Mouse (Mus musculus) heart, embryonic 16.5 days (tissue): ENCODE data around the gene Ptpn5. TPM values are rescaled to one million over a fixed set of nuclear protein-coding genes. Genes with fewer than 3 reads are reported as not detected.

Experiments used
- ATAC-seq: fragments of 200-750 bp; cut with Nextera tagmentation; replicated peaks from 2 replicates; pipeline ENCODE4 v1.8.0; 2017; ENCODE audit warnings: moderate number of reproducible peaks; ENCODE audit not compliant: insufficient read depth, low FRiP score; ENCODE audit errors: extremely low read depth
- H3K27ac ChIP-seq: fragments of 300-500 bp; sonication (generic); 2 replicates; pipeline ENCODE4 v1.5.1; 2014; ENCODE audit warnings: mild to moderate bottlenecking, low read length, control low read depth, moderate library complexity
- H3K27me3 ChIP-seq: fragments of 300-500 bp; sonication (generic); 2 replicates; pipeline ENCODE4 v1.6.1; 2014; ENCODE audit warnings: low read length, mixed read lengths; ENCODE audit not compliant: control insufficient read depth, insufficient read depth
- H3K36me3 ChIP-seq: fragments of 300-500 bp; sonication (generic); 2 replicates; pipeline ENCODE4 v1.6.1; 2014; ENCODE audit not compliant: control insufficient read depth, insufficient read depth
- H3K4me1 ChIP-seq: fragments of 300-500 bp; sonication (generic); 2 replicates; pipeline ENCODE4 v1.6.1; 2014; ENCODE audit warnings: low read length, mixed read lengths; ENCODE audit not compliant: control insufficient read depth, insufficient read depth
- H3K4me2 ChIP-seq: fragments of 300-500 bp; sonication (generic); 2 replicates; pipeline ENCODE4 v1.6.1; 2014; ENCODE audit warnings: low read depth, mild to moderate bottlenecking, control low read depth, low read length
- H3K4me3 ChIP-seq: fragments of 300-500 bp; sonication (generic); 2 replicates; pipeline ENCODE4 v1.5.1; 2014; ENCODE audit warnings: mild to moderate bottlenecking, control low read depth, low read length
- H3K9ac ChIP-seq: fragments of 300-500 bp; sonication (generic); 2 replicates; pipeline ENCODE4 v1.6.1; 2014; ENCODE audit warnings: low read length, control low read depth
- H3K9me3 ChIP-seq: fragments of 300-500 bp; sonication (generic); replicated peaks from 2 replicates; pipeline ENCODE4 v1.6.1; 2016; ENCODE audit warnings: low read length; ENCODE audit not compliant: control insufficient read depth
- WGBS: fragments of 180-500 bp; shearing (Covaris S2); extraction: QIAGEN DNeasy Blood & Tissue Kit; methylation state at CpG from one replicate; pipeline ENCODE4 v1.1.7; 2014; 5-methylcytosine and 5-hydroxymethylcytosine counted together
- polyA plus RNA-seq: library from polyadenylated mRNA; unstranded; fragments of >200 nt; fragmentation: Nextera tagmentation; extraction: Ambion mirVana; gene quantifications from 2 replicates; pipeline ENCODE4 v1.2.1, GENCODE M21; 2015

Ptpn5 gene
- polyA plus RNA-seq, 1 experiment from 2014 or later: 0.29 TPM

GRCm38 (mm10) chr7:47122026-47122425, 11.5 kb downstream of the Ptpn5 start:
- Histone ChIP-seq H3K27ac (no peak overlapping the region), H3K4me2 (no peak overlapping the region), H3K4me3 (no peak overlapping the region), H3K4me1 (no peaks in the 10 kb centered on the region), H3K36me3 (no peaks in the 10 kb centered on the region), H3K27me3 (0 out of 2 replicates have a peak, but pooled peaks cover 3% of the 10 kb centered on the region), H3K9ac (no peak overlapping the region), H3K9me3 (no peaks in the 10 kb centered on the region)
- 88% methylated on average over 3 of the region's 3 CpGs for WGBS
- ATAC-seq: no peak

GRCm38 (mm10) chr7:47116666-47117065, 16.8 kb downstream of the Ptpn5 start:
- WGBS: 69% methylated on average over 6 of the region's 6 CpGs
- no peak overlapping the region for H3K4me2 ChIP-seq
- no peak for ATAC-seq

GRCm38 (mm10) chr7:47115491-47115890, 18.0 kb downstream of the Ptpn5 start:
- no peak overlapping the region for H3K4me3 ChIP-seq
- ATAC-seq: no peak
- H3K36me3 ChIP-seq: no peaks in the 10 kb centered on the region
- H3K9me3 ChIP-seq: no peaks in the 10 kb centered on the region
- H3K4me2 ChIP-seq: no peak overlapping the region
- H3K27ac ChIP-seq: no peak overlapping the region
- 75% methylated on average over 2 of the region's 2 CpGs for WGBS
- no peaks in the 10 kb centered on the region for H3K4me1 ChIP-seq
- H3K9ac ChIP-seq: no peak overlapping the region
- no peaks in the 10 kb centered on the region for H3K27me3 ChIP-seq

More at GRCm38 (mm10) chr7:47116666-47117065, 16.8 kb downstream of the Ptpn5 start:
- Histone ChIP-seq H3K27ac (no peak overlapping the region), H3K4me1 (no peaks in the 10 kb centered on the region), H3K36me3 (no peaks in the 10 kb centered on the region), H3K9ac (no peak overlapping the region), H3K4me3 (no peak overlapping the region), H3K27me3 (no peaks in the 10 kb centered on the region), H3K9me3 (no peaks in the 10 kb centered on the region)

GRCm38 (mm10) chr7:47113383-47113782, 20.1 kb downstream of the Ptpn5 start:
- Histone ChIP-seq H3K9ac (no peak overlapping the region), H3K9me3 (no peaks in the 10 kb centered on the region), H3K27ac (no peak overlapping the region), H3K4me3 (no peak overlapping the region), H3K36me3 (no peaks in the 10 kb centered on the region), H3K27me3 (no peaks in the 10 kb centered on the region), H3K4me1 (no peaks in the 10 kb centered on the region), H3K4me2 (no peak overlapping the region)
- 66% methylated on average over 7 of the region's 7 CpGs for WGBS
- no peak for ATAC-seq

GRCm38 (mm10) chr7:47112036-47112435, 21.4 kb downstream of the Ptpn5 start:
- Histone ChIP-seq H3K9ac (no peak overlapping the region), H3K4me3 (no peak overlapping the region), H3K9me3 (no peaks in the 10 kb centered on the region), H3K27me3 (no peaks in the 10 kb centered on the region), H3K27ac (no peak overlapping the region), H3K4me1 (no peaks in the 10 kb centered on the region), H3K36me3 (no peaks in the 10 kb centered on the region), H3K4me2 (no peak overlapping the region)
- ATAC-seq: no peak
- WGBS: 86% methylated on average over 5 of the region's 5 CpGs

GRCm38 (mm10) chr7:47111121-47111520, 22.4 kb downstream of the Ptpn5 start:
- Histone ChIP-seq H3K36me3 (no peaks in the 10 kb centered on the region), H3K27me3 (no peaks in the 10 kb centered on the region), H3K9me3 (no peaks in the 10 kb centered on the region), H3K27ac (no peak overlapping the region), H3K4me1 (no peaks in the 10 kb centered on the region), H3K9ac (no peak overlapping the region), H3K4me2 (no peak overlapping the region), H3K4me3 (no peak overlapping the region)
- ATAC-seq: no peak
- 51% methylated on average over 3 of the region's 3 CpGs for WGBS

- H3K27ac ChIP-seq: no peak overlapping the region
- H3K27me3 ChIP-seq: no peaks in the 10 kb centered on the region
- H3K4me1 ChIP-seq: no peaks in the 10 kb centered on the region
- no peak overlapping the region for H3K4me3 ChIP-seq
- H3K9ac ChIP-seq: no peak overlapping the region
- H3K9me3 ChIP-seq: no peaks in the 10 kb centered on the region
- ATAC-seq: no peak
- H3K36me3 ChIP-seq: no peaks in the 10 kb centered on the region
- H3K4me2 ChIP-seq: no peak overlapping the region
- 62% methylated on average over 7 of the region's 7 CpGs for WGBS
Measured at GRCm38 (mm10) chr7:47110511-47110910, 23.0 kb downstream of the Ptpn5 start.

GRCm38 (mm10) chr7:47108779-47109189, 24.7 kb downstream of the Ptpn5 start:
- no peak overlapping the region for H3K27ac ChIP-seq
- H3K9ac ChIP-seq: no peak overlapping the region
- no peaks in the 10 kb centered on the region for H3K27me3 ChIP-seq
- no peaks in the 10 kb centered on the region for H3K9me3 ChIP-seq
- 82% methylated on average over 13 of the region's 13 CpGs for WGBS
- no peaks in the 10 kb centered on the region for H3K4me1 ChIP-seq
- H3K4me3 ChIP-seq: no peak overlapping the region
- H3K36me3 ChIP-seq: no peaks in the 10 kb centered on the region
- no peak overlapping the region for H3K4me2 ChIP-seq
- no peak for ATAC-seq

- H3K4me1 ChIP-seq: no peaks in the 10 kb centered on the region
- no peaks in the 10 kb centered on the region for H3K36me3 ChIP-seq
- no peaks in the 10 kb centered on the region for H3K27me3 ChIP-seq
- no peak for ATAC-seq
- H3K9ac ChIP-seq: no peak overlapping the region
- no peak overlapping the region for H3K27ac ChIP-seq
- H3K4me3 ChIP-seq: no peak overlapping the region
- H3K9me3 ChIP-seq: no peaks in the 10 kb centered on the region
- no peak overlapping the region for H3K4me2 ChIP-seq
Measured at GRCm38 (mm10) chr7:47106949-47107348, 26.5 kb downstream of the Ptpn5 start.
